Mouse (Mus musculus): Measurements from ENCODE around the gene Oas1a. TPM values are rescaled to one million over a fixed set of nuclear protein-coding genes. Genes with fewer than 3 reads are reported as not detected.

Oas1a gene
- polyA plus RNA-seq, 1 experiment from 2014 or later, result 4.7 TPM

DNA sequence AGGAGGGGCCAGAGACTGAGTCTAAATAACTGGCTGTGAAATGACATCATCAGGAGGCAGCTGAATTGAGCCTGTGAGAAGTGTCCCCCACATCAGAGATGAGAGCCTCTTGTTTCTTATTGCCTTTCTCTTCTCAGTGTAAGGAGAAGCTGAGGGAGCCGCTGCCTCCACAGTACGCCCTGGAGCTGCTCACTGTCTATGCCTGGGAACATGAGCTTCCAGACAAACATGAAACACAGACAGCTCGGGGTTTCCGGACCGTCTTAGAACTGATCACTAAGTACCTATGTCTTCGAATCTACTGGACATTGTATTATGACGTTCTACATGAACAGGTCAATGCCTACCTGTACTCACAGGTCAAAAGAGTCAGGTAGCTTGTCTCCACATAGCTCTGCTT lies 36.5 kb downstream of the Oas1a start:
- Histone ChIP-seq H3K27me3 (no peaks in the 10 kb centered on the region), H3K4me3 (replicated peaks) (no peak overlapping the region), H3K27ac (replicated peaks) (no peak overlapping the region), H3K36me3 (replicated peaks) (no peaks in the 10 kb centered on the region), H3K4me2 (no peak overlapping the region), H3K9me3 (replicated peaks) (no peaks in the 10 kb centered on the region), H3K9ac (no peak overlapping the region), H3K4me1 (replicated peaks) (no peaks in the 10 kb centered on the region)
- ATAC-seq (ENCODE audit: insufficient read depth), result no peak
- WGBS (ENCODE audit: insufficient replicate concordance), result 65% methylated on average over 7 of the region's 7 CpGs

DNA sequence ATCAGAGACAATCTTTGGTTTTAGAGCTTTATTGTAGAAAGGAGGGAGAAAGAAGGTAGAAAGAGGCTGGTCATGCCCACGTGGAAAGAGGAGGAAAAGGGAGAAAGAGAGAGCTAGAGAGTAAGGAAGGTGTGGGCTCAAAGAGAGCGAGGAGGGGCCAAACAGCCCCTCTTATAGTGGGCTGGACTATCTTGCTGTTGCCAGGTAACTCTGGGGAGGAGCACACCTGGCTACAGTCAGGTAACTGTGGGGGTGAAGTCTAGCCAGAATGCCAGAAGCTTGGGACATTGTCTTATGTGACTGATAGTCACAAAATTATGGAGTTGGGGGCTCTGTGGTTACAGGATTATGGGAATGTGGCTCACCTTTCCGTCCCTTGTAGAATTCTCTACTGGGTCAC lies 37.2 kb downstream of the Oas1a start:
- H3K36me3 ChIP-seq (replicated peaks), result no peaks in the 10 kb centered on the region
- WGBS (ENCODE audit: insufficient replicate concordance), result 31% methylated on average over 3 of the region's 3 CpGs
- H3K4me1 ChIP-seq (replicated peaks), result no peaks in the 10 kb centered on the region
- H3K9ac ChIP-seq, result no peak overlapping the region
- H3K9me3 ChIP-seq (replicated peaks), result no peaks in the 10 kb centered on the region
- H3K4me3 ChIP-seq (replicated peaks), result no peak overlapping the region
- ATAC-seq (ENCODE audit: insufficient read depth), result no peak
- no peaks in the 10 kb centered on the region for H3K27me3 ChIP-seq
- no peak overlapping the region for H3K4me2 ChIP-seq
- no peak overlapping the region for H3K27ac ChIP-seq (replicated peaks)

DNA sequence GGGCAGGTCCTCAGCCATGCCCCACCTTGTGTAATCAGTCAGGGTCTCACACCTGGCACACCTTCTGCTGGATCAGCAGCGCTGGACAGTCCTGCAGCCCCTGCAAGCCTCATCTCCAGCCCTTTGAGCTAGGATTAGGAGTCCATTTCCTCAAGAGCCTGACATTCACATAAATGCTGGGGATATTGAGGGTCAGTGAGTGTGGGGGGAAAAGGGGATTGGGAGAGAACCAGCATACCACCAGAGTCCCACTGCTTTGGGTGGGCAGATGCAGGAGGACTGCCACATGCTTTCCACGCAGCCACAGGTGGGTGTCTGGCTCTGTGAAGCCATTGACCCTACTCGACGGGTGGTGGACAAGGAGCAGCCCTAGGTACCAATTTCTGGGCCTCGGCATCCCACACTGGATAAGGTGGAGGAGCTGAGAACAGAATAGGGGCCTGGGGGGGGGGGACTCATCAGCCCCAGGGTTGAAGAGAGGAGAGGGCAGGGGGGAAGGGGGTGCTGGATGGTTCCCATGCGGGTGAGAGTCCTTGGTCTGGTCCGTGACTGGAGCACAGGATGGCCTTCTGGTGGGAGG lies 37.8 kb downstream of the Oas1a start:
- WGBS (ENCODE audit: insufficient replicate concordance), result 56% methylated on average over 7 of the region's 7 CpGs
- H3K9ac ChIP-seq, result no peak overlapping the region
- no peak overlapping the region for H3K4me3 ChIP-seq (replicated peaks)
- no peak overlapping the region for H3K27ac ChIP-seq (replicated peaks)
- H3K27me3 ChIP-seq, result no peaks in the 10 kb centered on the region
- H3K4me2 ChIP-seq, result no peak overlapping the region
- no peak for ATAC-seq (ENCODE audit: insufficient read depth)
- no peaks in the 10 kb centered on the region for H3K4me1 ChIP-seq (replicated peaks)
- H3K9me3 ChIP-seq (replicated peaks), result no peaks in the 10 kb centered on the region
- no peaks in the 10 kb centered on the region for H3K36me3 ChIP-seq (replicated peaks)

DNA sequence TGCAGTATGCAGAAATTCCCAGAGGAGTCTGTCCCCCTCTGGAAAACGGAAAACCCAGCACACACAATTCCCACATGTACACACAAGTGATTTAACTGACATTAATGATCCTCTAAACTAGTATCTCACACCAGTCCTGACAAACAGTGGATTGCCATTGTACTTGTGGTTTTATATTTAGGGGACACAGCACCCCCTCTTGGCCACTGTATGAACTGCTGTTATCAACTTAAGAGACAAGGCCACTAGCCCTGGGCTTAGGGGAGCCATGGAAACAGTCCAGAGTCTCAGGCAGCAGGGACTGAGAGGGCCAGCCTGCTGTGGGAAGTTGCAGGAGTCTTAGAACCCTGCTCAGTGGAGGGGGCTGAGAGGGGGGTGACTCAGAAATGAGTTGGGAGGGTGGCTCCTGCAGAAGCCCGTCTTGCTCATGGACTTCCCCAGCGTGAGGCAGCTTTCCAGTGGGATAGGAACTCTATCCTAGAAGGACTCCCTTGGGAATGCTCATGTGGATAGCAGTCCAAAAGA lies 41.9 kb downstream of the Oas1a start:
- no peaks in the 10 kb centered on the region for H3K4me1 ChIP-seq (replicated peaks)
- H3K4me3 ChIP-seq (replicated peaks), result no peak overlapping the region
- no peak for ATAC-seq (ENCODE audit: insufficient read depth)
- H3K9ac ChIP-seq, result no peak overlapping the region
- H3K27me3 ChIP-seq, result no peaks in the 10 kb centered on the region
- WGBS (ENCODE audit: insufficient replicate concordance), result 51% methylated on average over 3 of the region's 3 CpGs
- H3K9me3 ChIP-seq (replicated peaks), result no peaks in the 10 kb centered on the region
- no peaks in the 10 kb centered on the region for H3K36me3 ChIP-seq (replicated peaks)
- H3K4me2 ChIP-seq, result no peak overlapping the region
- no peak overlapping the region for H3K27ac ChIP-seq (replicated peaks)

DNA sequence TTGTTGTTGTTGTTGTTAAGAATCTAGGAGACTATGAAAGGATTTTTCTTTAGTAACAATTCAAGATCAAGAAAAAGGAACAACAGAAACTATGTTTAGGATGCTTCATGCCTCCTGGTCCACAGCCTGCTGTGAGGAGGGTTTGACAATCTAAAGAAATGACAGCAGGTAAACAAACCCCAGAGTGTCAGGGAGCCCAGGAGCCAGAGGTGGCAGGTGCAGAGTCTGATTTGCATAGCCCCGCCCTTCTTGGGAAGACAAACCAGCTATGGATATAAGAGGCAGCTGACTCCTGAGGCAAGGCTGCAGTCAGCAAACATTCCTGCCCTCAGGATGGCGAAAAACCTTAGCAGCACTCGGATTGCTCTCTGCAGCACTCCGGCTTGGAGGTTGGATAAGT lies 46.2 kb downstream of the Oas1a start, which contains the start of gene Oas1h:
Gene Oas1h, plus strand, starts transcription at position 301 of the 400 bp plus-strand sequence.
- Histone ChIP-seq H3K27me3 (no peaks in the 10 kb centered on the region), H3K4me3 (replicated peaks) (no peak within 1 kb of the TSS), H3K36me3 (replicated peaks) (no peaks in the 10 kb centered on the region), H3K4me2 (no peak within 1 kb of the TSS), H3K9me3 (replicated peaks) (no peaks in the 10 kb centered on the region), H3K27ac (replicated peaks) (no peak within 1 kb of the TSS), H3K4me1 (replicated peaks) (no peaks in the 10 kb centered on the region), H3K9ac (no peak within 1 kb of the TSS)
- 38% methylated on average over 4 of the region's 4 CpGs for WGBS (ENCODE audit: insufficient replicate concordance)
- ATAC-seq (ENCODE audit: insufficient read depth), result no peak

DNA sequence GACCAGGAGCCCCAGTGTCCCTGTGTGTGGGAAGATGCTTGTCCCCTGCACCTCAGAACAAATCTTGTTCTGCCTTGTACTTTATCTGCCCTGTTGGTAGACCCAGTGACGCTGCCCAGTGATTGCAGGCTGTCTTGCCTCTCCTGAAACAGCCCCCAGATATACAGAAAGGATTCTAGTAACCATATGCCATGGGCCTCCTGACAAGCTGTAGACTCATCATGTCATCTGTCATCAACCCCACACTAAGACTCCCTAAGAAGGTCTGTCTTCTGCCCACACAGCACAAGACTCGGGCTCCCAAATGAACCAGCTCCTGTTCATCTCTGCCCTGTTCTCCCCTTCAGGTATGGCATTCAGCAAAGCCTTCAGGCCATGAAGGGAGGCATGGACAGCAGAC lies 48.1 kb downstream of the Oas1a start:
- Histone ChIP-seq H3K27me3 (no peaks in the 10 kb centered on the region), H3K4me1 (replicated peaks) (no peaks in the 10 kb centered on the region), H3K9ac (no peak overlapping the region), H3K9me3 (replicated peaks) (no peaks in the 10 kb centered on the region), H3K36me3 (replicated peaks) (no peaks in the 10 kb centered on the region), H3K27ac (replicated peaks) (no peak overlapping the region), H3K4me3 (replicated peaks) (no peak overlapping the region), H3K4me2 (no peak overlapping the region)
- 56% methylated on average over 2 of the region's 2 CpGs for WGBS (ENCODE audit: insufficient replicate concordance)
- no peak for ATAC-seq (ENCODE audit: insufficient read depth)

DNA sequence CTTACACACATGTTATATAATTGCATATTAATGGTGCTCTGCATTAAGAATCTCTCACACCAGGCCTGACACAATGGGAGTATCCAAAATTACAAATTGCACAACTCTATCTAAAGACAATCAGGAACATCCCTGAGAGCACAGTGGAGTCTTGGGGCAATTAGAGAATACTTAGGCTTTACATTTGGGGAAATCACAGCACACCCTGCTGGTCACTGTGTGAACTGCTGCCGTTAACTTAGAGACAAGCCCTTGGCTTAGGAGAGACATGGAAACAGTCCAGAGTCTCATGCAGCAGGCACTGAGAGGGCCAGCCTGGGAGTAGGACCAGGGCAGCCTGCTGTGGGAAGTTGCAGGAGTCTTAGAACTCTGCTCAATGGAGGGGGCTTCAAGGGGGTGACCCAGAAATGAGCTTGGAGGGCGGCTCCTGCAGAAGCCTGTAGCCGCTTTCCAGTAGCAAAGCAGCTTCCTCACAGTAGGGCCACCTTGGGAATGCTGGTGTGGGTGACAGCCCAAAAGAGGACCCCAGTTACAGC lies 57.7 kb downstream of the Oas1a start:
- Histone ChIP-seq H3K9ac (no peak overlapping the region), H3K27ac (replicated peaks) (no peak overlapping the region), H3K4me3 (replicated peaks) (no peak overlapping the region), H3K36me3 (replicated peaks) (no peaks in the 10 kb centered on the region), H3K9me3 (replicated peaks) (no peaks in the 10 kb centered on the region), H3K4me1 (replicated peaks) (no peaks in the 10 kb centered on the region), H3K27me3 (no peaks in the 10 kb centered on the region), H3K4me2 (no peak overlapping the region)
- ATAC-seq (ENCODE audit: insufficient read depth), result no peak
- 42% methylated on average over 3 of the region's 3 CpGs for WGBS (ENCODE audit: insufficient replicate concordance)

DNA sequence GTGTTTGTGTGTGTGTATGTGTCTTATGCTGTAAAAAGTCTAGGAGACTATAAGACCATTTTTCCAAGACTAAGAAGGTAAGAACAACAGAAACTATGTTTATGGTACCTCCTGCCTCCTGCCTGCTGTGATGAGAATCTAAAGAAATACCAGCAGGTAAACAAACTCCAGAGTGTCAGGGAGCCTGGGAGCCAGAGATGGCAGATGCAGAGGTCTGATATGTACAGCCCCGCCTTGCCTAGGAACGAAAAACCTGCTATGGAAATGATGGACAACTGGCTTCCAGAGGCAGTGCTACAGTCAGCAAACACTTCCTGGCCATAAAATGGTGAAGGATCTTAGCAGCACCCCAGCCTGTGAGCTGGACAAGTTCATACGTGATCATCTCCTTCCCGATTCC lies 60.3 kb downstream of the Oas1a start, which contains the start of gene Oas1f:
Gene Oas1f, plus strand, starts transcription at position 301 of the 400 bp plus-strand sequence.
- H3K27me3 ChIP-seq, result no peaks in the 10 kb centered on the region
- H3K4me3 ChIP-seq (replicated peaks), result no peak within 1 kb of the TSS
- WGBS (ENCODE audit: insufficient replicate concordance), result 45% methylated on average over 4 of the region's 4 CpGs
- H3K36me3 ChIP-seq (replicated peaks), result no peaks in the 10 kb centered on the region
- no peaks in the 10 kb centered on the region for H3K9me3 ChIP-seq (replicated peaks)
- H3K4me2 ChIP-seq, result no peak within 1 kb of the TSS
- H3K9ac ChIP-seq, result no peak within 1 kb of the TSS
- H3K27ac ChIP-seq (replicated peaks), result no peak within 1 kb of the TSS
- no peaks in the 10 kb centered on the region for H3K4me1 ChIP-seq (replicated peaks)
- no peak for ATAC-seq (ENCODE audit: insufficient read depth)

Small RNA genes lying within 50 kb of the gene (microRNA-seq; reads per million reads assigned to microRNA genes)
- gene Gm22907, result not detected

Other genes starting within 250 kb of the Oas1a start
- gene Dtx1, start 195.6 kb downstream of the Oas1a start, polyA plus RNA-seq (2015; fragmentation: Nextera tagmentation; extraction: Ambion mirVana), result 0.06 TPM in 2 replicates
- gene Oas2, start 157.7 kb downstream of the Oas1a start, polyA plus RNA-seq (2015; fragmentation: Nextera tagmentation; extraction: Ambion mirVana), result 0.75 and 0.81 TPM in 2 replicates
- 1.0 and 1.3 TPM in 2 replicates for gene Oas3, start 129.9 kb downstream of the Oas1a start, polyA plus RNA-seq (2015; fragmentation: Nextera tagmentation; extraction: Ambion mirVana)
- gene Oas1e, start 112.0 kb downstream of the Oas1a start, polyA plus RNA-seq (2015; fragmentation: Nextera tagmentation; extraction: Ambion mirVana), result not detected in 2 replicates
- 0.33 and 0.44 TPM in 2 replicates for gene Oas1c, start 95.0 kb downstream of the Oas1a start, polyA plus RNA-seq (2015; fragmentation: Nextera tagmentation; extraction: Ambion mirVana)
- not detected in 2 replicates for gene Oas1f, start 60.2 kb downstream of the Oas1a start, polyA plus RNA-seq (2015; fragmentation: Nextera tagmentation; extraction: Ambion mirVana)
- not detected in 2 replicates for gene Oas1h, start 46.1 kb downstream of the Oas1a start, polyA plus RNA-seq (2015; fragmentation: Nextera tagmentation; extraction: Ambion mirVana)
- gene Oas1g, start 19.9 kb downstream of the Oas1a start, polyA plus RNA-seq (2015; fragmentation: Nextera tagmentation; extraction: Ambion mirVana), result 0.81 and 1.1 TPM in 2 replicates
- not detected in 2 replicates for gene Oas1d, start 7.0 kb upstream of the Oas1a start, polyA plus RNA-seq (2015; fragmentation: Nextera tagmentation; extraction: Ambion mirVana)
- gene Rph3a, start 102.6 kb upstream of the Oas1a start, polyA plus RNA-seq (2015; fragmentation: Nextera tagmentation; extraction: Ambion mirVana), result 0.03 TPM in 1 of 2 replicates, not detected in the other

Data from liver, embryonic 15.5 days (tissue).